Mouse (Mus musculus) bone marrow, adult 2 months (tissue): ENCODE data around the gene Ror1.

Experiments
- CTCF ChIP-seq: fragments of 200-500 bp; IDR thresholded peaks from 2 replicates; pipeline ENCODE4 v1.5.1; 2011; ENCODE audit warnings: low read length, control low read depth; ENCODE audit not compliant: control insufficient read depth, insufficient read depth
- POLR2A ChIP-seq: fragments of 200-500 bp; IDR thresholded peaks from 2 replicates; pipeline ENCODE4 v1.6.1; 2011; ENCODE audit warnings: low read depth, mild to moderate bottlenecking, control low read depth, low read length, borderline replicate concordance; ENCODE audit not compliant: control insufficient read depth

GRCm38 (mm10) chr4:100386272-100386988 lies 290.8 kb downstream of the Ror1 start:
- no peak for TF ChIP-seq CTCF
- TF ChIP-seq POLR2A: no peak
